Mouse (Mus musculus): Measurements from ENCODE around the gene Lrrc74b. TPM values are rescaled to one million over a fixed set of nuclear protein-coding genes. Genes with fewer than 3 reads are reported as not detected.

Gene Lrrc74b
- total RNA-seq, 2 experiments from 2014 or later = 0.33 to 1.1 TPM

DNA sequence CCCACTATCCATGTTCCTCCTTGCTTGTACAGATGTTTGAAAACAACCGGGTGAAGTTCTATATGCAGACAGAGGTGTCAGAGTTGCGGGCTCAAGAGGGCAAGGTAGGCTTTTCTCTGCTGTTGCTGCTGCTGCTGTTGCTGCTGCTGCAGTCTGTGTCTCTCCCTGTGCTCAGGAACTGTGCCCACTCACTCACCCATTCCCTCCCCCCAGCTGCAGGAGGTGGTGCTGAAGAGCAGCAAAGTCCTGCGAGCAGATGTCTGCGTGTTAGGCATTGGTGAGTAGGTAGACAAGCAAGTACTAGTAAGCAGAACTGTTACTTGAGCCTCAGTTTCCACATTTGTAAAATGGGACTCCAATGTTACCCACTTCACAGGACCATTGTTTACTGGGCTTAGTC is 58.4 kb downstream of the Lrrc74b start:
- peak in 1 of 2 experiments; percentile 26 for DNase-seq (ENCODE audit: low spot score in 2 of 2)

DNA sequence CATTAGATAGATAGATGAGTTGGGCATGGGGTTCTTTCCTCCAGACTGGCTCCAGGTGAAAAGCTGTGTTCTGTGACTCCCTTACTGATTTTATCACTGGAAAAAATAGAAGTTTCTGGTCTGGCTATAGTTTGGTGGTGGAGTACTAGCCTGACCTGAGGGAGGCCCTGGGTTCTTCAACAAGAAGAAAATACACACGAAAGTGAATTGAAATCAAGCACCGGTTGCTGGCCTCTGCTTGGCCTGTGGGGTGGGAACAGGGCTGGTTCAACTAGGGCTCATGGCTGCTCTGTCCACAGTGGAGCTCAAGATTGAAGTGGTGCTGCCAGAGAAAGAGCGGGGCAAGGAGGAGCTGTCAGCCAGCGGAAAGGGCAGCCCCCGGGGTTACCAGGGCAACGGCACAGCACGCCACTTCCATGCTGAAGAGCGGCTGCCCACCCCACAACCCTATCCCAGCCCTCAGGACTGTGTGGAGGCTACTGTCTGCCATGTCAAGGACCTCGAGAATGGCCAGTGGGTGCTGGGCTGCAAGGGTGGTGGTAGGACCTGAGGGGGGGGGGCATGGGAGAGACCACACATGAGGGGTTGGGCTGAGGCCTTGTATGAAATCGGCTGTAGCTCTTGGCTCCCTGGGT is 61.7 kb downstream of the Lrrc74b start:
- DNase-seq (ENCODE audit: low spot score in 2 of 2) = no peak

DNA sequence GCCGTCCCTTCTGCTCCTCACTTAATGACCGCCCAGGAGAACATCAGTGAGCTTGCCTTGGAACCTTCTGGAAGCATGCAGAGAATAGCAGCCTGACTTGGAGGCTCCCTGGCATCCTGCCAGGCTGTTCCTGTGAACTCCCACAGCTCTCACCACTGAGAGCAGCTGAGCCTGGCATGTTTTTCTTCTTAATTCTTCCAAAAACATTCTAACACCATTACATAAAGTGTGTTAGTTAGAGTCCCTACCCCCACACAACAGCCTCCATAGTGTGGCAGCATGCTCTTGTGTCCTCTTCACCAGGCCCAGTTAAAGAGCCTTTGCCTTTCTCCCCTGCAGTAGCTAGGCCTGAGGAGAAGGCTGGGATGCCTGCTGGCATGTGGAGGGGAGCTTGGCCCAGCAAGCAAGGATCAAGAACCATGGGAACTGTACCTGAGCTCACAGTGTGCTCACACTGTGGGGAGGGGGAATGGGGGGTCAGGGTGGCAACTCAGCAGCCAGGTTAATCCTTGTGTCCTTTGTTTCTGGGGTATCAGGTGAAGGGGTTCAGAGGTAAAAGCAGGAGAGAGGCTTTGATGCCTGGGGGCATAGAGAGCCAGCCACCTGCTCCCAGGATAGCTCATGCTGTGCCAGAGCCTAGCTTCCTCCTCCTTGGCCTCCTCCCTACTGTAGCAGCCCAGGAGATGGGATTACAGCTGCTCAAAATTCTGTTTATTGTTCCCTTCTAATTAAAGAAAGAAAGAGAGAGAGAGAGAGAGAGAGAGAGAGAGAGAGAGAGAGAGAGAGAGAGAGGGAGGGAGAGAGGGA is 64.3 kb downstream of the Lrrc74b start:
- peak; percentile 86 to 91 for DNase-seq (ENCODE audit: low spot score in 2 of 2)

Other genes starting within 250 kb of the Lrrc74b start
- gene Serpind1, start 229.9 kb downstream of the Lrrc74b start, total RNA-seq (2021) = 1 to 10 TPM; 3.1 TPM
- gene Snap29, start 155.3 kb downstream of the Lrrc74b start, total RNA-seq (2021) = 10 to 100 TPM; 22.0 to 23.5 TPM
- gene Pi4ka, start 154.9 kb downstream of the Lrrc74b start, total RNA-seq (2021) = 100 to 1,000 TPM; 350 to 352 TPM
- 10 to 100 TPM; 37.0 to 39.8 TPM for gene Crkl, start 109.3 kb downstream of the Lrrc74b start, total RNA-seq (2021)
- 100 to 1,000 TPM; 129 to 153 TPM for gene Aifm3, start 71.6 kb downstream of the Lrrc74b start, total RNA-seq (2021)
- 100 to 1,000 TPM; 161 to 171 TPM for gene Lztr1, start 52.6 kb downstream of the Lrrc74b start, total RNA-seq (2021)
- 10 to 100 TPM; 40.0 to 45.4 TPM for gene Thap7, start 30.1 kb downstream of the Lrrc74b start, total RNA-seq (2021)
- 1 to 10 TPM; 1.2 to 1.3 TPM for gene P2rx6, start 638 bp upstream of the Lrrc74b start, total RNA-seq (2021)
- gene Slc7a4, start 22.0 kb upstream of the Lrrc74b start, total RNA-seq (2021) = 10 to 100 TPM; 75.5 to 82.0 TPM
- 10 to 100 TPM; 68.2 to 72.7 TPM for gene Smpd4, start 58.1 kb upstream of the Lrrc74b start, total RNA-seq (2021)
- 10 to 100 TPM; 24.0 to 32.4 TPM for gene Ccdc74a, start 85.2 kb upstream of the Lrrc74b start, total RNA-seq (2021)
- gene Med15, start 171.6 kb upstream of the Lrrc74b start, total RNA-seq (2021) = 10 to 100 TPM; 68.3 to 71.6 TPM
- gene Klhl22, start 198.4 kb upstream of the Lrrc74b start, total RNA-seq (2021) = 100 to 1,000 TPM in 1 of 2 experiments, 10 to 100 TPM in 1; 96.9 to 103 TPM
- gene Scarf2, start 236.0 kb upstream of the Lrrc74b start, total RNA-seq (2021) = 1 to 10 TPM; 3.5 to 3.6 TPM